Mouse (Mus musculus): ENCODE results near the gene Zbtb40. TPM values are rescaled to one million over a fixed set of nuclear protein-coding genes. Genes with fewer than 3 reads are reported as not detected.

Gene Zbtb40
- polyA plus RNA-seq (2015; fragmentation: Nextera tagmentation; extraction: Ambion mirVana): 1.5 TPM in 2 replicates

DNA sequence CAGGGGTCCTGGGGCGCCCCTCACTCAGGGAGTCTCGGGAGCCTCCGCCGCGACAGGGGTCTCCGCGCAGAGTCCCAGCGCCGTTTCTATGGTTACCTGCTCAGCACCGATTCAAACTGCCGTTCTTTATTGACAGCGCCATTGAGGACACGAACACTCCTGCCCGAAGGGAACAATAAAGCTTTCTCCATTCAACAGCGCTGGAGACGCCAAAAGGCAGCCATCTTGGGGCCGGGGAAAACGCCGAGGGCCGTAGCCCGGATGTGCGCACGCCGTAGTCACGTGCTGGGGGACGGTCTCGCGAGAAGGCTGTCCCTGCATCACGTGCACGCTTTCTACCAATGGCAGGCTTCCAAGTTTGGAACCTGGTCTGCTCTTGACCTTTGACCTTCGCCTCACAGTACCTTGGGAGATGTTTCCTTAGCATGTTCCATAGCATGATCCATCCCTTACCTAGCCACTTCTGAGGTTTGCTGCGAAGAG is at the start of gene Zbtb40:
Gene Zbtb40 (minus strand): TSS at position 252 of the 483 bp plus-strand sequence.
- H3K27me3 ChIP-seq: peaks cover 24% of the 10 kb centered on the region
- H3K36me3 ChIP-seq: no peaks in the 10 kb centered on the region
- peak within 1 kb of the TSS; percentile 82 for H3K4me2 ChIP-seq
- H3K27ac ChIP-seq: no peak within 1 kb of the TSS
- H3K4me1 ChIP-seq (replicated peaks): peaks cover 13% of the 10 kb centered on the region
- ATAC-seq (ENCODE audit: low read depth) (peak; percentile 91), DNase-seq (peak; percentile 86)
- WGBS (ENCODE audit: insufficient replicate concordance): 2% methylated on average over 32 of the region's 32 CpGs
- 0 out of 2 replicates have a peak, but pooled peaks cover 4% of the 10 kb centered on the region for H3K9me3 ChIP-seq (replicated peaks)
- H3K9ac ChIP-seq: peak within 1 kb of the TSS; percentile 83
- peak within 1 kb of the TSS; percentile 94 for H3K4me3 ChIP-seq (replicated peaks)

DNA sequence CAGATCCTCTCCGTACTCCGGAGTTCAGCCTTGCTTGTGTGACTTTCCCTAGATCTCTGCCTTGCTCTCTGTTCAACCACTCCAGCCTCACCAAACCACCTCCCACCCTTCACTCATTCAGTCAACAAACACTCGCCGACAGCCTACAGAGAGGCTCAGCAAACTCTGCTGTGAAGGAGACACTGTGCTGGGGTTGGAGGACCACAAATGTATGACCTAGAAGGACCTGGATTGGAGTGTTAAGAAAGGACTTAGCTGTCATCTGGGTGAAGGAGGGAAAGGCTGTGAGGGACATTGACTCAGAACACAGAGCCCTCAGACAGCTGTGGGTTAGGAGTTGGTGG is 49.4 kb upstream of the Zbtb40 start:
- WGBS (ENCODE audit: insufficient replicate concordance): 58% methylated on average over 4 of the region's 4 CpGs
- no peak for ATAC-seq (ENCODE audit: low read depth)

DNA sequence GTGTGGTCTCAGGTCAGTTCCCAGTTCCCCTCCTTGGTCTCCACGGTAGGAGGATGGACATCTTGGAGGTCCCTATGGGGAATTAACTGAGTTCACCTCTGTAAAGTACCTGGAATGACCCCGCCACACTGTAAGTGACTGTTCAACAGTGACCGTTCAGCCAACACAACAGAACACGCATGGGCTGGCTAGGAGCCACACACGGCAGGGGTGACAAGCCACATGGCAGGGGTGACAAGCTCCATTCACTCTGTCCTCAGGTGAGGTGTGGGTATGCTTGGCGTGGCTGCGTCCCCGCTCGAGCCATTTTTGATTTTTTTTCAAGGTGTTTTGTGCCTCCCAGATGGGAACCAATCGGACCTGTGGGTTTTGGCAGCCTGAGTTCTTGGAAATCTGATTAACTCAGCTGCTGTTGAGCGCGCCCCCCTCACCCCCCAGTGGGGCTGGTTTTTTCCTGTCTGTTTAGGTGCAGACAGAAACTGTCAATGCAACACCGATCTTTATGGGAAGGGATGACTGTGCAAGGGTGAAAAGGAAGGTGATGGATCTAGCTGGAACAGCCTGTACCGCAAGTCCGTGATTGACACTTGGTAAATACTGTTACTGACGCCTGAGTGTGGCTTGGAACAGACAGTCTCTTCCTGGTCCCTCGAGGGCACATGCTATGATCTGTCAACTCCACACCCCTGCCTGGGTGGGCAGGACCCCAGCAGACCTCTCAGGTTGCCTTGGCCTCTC is 48.8 kb upstream of the Zbtb40 start:
- no peak for DNase-seq
- 61% methylated on average over 17 of the region's 17 CpGs for WGBS (ENCODE audit: insufficient replicate concordance)
- H3K27ac ChIP-seq: no peak overlapping the region
- H3K4me1 ChIP-seq (replicated peaks): no peaks in the 10 kb centered on the region
- H3K4me2 ChIP-seq: no peak overlapping the region
- H3K9ac ChIP-seq: no peak overlapping the region
- no peaks in the 10 kb centered on the region for H3K9me3 ChIP-seq (replicated peaks)
- ATAC-seq (ENCODE audit: low read depth): no peak
- no peaks in the 10 kb centered on the region for H3K36me3 ChIP-seq
- peaks cover 37% of the 10 kb centered on the region for H3K27me3 ChIP-seq
- H3K4me3 ChIP-seq (replicated peaks): no peak overlapping the region

More for the DNA sequence above, 49.4 kb upstream of the Zbtb40 start:
- no peaks in the 10 kb centered on the region for H3K36me3 ChIP-seq
- H3K4me1 ChIP-seq (replicated peaks): no peaks in the 10 kb centered on the region
- no peak overlapping the region for H3K4me2 ChIP-seq
- no peak overlapping the region for H3K4me3 ChIP-seq (replicated peaks)
- H3K27me3 ChIP-seq: peaks cover 37% of the 10 kb centered on the region
- H3K9ac ChIP-seq: no peak overlapping the region
- no peak overlapping the region for H3K27ac ChIP-seq
- DNase-seq: no peak
- H3K9me3 ChIP-seq (replicated peaks): no peaks in the 10 kb centered on the region

DNA sequence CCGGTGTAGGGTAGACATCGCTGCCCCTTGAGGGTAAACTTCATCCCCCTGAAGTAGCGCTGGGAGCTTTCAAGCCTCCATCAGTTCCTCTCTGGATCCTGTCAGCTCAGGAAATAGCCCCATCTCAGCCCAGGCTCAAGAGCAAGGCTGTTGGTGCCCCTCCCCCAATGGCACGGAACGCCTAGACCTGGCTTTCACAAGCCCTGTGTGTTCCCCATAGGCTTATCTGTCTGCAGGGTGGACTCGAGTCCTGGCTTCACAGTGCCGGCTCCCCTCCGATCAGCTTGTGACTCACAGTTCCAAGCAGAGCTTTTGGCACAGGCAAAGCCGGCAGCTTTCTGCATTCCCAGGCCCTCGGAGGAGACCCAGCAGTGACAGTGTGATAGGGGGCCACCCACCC is 47.8 kb upstream of the Zbtb40 start:
- Histone ChIP-seq H3K4me2 (no peak overlapping the region), H3K9ac (no peak overlapping the region), H3K27ac (no peak overlapping the region), H3K4me1 (replicated peaks) (no peaks in the 10 kb centered on the region), H3K9me3 (replicated peaks) (no peaks in the 10 kb centered on the region), H3K27me3 (peaks cover 31% of the 10 kb centered on the region), H3K36me3 (no peaks in the 10 kb centered on the region), H3K4me3 (replicated peaks) (no peak overlapping the region)
- WGBS (ENCODE audit: insufficient replicate concordance): 37% methylated on average over 10 of the region's 10 CpGs
- no peak for ATAC-seq (ENCODE audit: low read depth)
- no peak for DNase-seq

DNA sequence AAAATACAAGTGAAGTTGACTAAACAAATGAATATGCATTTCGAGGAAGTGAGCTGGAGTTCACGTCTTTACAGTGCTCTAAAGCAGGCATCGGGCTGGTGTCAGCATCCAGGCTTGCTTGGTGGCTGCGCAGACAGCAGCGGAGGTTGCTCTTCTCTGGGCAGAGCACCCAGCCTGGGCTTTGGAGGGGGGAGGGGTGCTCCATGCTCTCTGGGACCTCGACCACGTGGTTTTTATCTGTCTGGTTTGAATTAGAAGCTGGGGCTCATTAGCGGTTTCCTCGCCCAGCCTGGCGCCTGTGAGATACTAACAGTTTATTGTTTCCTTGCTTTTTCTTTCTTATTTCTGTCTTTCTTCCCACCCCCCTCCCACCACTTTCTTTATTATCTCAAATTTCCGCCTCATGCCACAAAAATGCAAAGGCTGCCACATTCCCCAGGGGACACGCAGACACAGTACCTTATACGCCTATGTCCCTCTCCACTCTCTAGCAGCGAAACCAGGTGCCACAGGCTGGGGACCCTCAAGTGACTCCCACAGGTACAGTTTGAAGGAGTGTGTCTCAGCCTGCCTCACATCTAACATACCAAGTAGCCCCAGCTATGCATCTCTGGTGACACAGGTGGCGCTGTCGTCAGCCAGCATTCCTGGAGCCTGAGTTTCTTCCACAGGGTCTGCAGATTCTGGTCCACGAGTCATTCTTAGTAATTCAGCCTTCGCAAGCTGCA is 36.6 kb upstream of the Zbtb40 start:
- WGBS (ENCODE audit: insufficient replicate concordance): 20% methylated on average over 18 of the region's 18 CpGs
- H3K4me3 ChIP-seq (replicated peaks): no peak overlapping the region
- no peaks in the 10 kb centered on the region for H3K36me3 ChIP-seq
- DNase-seq: no peak
- no peak overlapping the region for H3K4me2 ChIP-seq
- H3K27ac ChIP-seq: no peak overlapping the region
- H3K4me1 ChIP-seq (replicated peaks): peaks cover 10% of the 10 kb centered on the region; the same call in 1 of the 2 replicates
- H3K27me3 ChIP-seq: peaks cover 61% of the 10 kb centered on the region
- no peak overlapping the region for H3K9ac ChIP-seq
- H3K9me3 ChIP-seq (replicated peaks): no peaks in the 10 kb centered on the region
- ATAC-seq (ENCODE audit: low read depth): peak; percentile 20; the same call in 1 of the 2 replicates

DNA sequence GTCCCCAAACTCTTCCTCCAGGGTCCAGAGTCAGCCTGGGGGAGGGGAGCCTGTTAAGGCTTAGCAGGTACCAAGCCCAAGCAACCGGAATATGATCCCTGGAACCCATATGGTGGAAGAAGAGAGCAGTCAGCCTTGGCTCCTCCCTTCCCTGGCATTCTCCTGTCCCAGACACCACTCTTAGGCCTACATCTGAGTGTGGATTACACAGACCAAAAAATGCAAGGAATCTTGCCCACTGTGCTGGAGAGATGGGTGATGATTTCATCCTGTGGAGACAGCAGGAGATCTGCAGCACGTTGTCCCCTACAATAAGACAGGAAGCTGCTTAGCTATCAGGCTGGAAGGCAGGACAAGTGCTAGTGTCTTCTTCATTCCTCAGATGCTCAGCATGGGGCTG is 34.3 kb upstream of the Zbtb40 start:
- WGBS (ENCODE audit: insufficient replicate concordance): 44% methylated on average over 2 of the region's 2 CpGs
- no peaks in the 10 kb centered on the region for H3K36me3 ChIP-seq
- no peak overlapping the region for H3K4me3 ChIP-seq (replicated peaks)
- H3K4me1 ChIP-seq (replicated peaks): peaks cover 14% of the 10 kb centered on the region; the same call in 1 of the 2 replicates
- ATAC-seq (ENCODE audit: low read depth) (no peak), DNase-seq (no peak)
- peaks cover 59% of the 10 kb centered on the region for H3K27me3 ChIP-seq
- H3K9ac ChIP-seq: no peak overlapping the region
- no peaks in the 10 kb centered on the region for H3K9me3 ChIP-seq (replicated peaks)
- H3K4me2 ChIP-seq: no peak overlapping the region
- H3K27ac ChIP-seq: no peak overlapping the region

DNA sequence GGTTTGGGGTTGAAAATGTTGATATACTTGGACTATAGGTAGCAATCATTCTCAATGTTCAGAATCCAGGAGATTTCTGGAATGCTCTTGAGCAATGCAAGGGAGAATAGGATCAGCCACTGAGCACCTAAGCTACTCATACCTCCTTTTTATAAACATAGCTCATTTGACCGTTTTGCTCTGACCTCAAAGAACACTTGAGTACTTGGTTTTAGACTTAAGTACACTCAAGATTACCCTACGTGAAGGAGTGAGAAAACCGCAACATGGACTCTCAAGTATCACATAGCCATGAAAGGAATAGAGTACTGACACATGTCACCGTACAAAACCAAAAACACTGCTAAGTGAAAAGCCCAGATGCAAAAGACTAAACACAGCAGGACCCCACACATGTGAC is 32.8 kb upstream of the Zbtb40 start:
- no peak for ATAC-seq (ENCODE audit: low read depth)
- Histone ChIP-seq H3K4me2 (no peak overlapping the region), H3K36me3 (no peaks in the 10 kb centered on the region), H3K4me3 (replicated peaks) (no peak overlapping the region), H3K9me3 (replicated peaks) (no peaks in the 10 kb centered on the region), H3K27me3 (peaks cover 45% of the 10 kb centered on the region), H3K4me1 (replicated peaks) (peaks cover 21% of the 10 kb centered on the region; the same call in 1 of the 2 replicates), H3K27ac (no peak overlapping the region), H3K9ac (no peak overlapping the region)
- DNase-seq: no peak
- 77% methylated on average over 4 of the region's 4 CpGs for WGBS (ENCODE audit: insufficient replicate concordance)

DNA sequence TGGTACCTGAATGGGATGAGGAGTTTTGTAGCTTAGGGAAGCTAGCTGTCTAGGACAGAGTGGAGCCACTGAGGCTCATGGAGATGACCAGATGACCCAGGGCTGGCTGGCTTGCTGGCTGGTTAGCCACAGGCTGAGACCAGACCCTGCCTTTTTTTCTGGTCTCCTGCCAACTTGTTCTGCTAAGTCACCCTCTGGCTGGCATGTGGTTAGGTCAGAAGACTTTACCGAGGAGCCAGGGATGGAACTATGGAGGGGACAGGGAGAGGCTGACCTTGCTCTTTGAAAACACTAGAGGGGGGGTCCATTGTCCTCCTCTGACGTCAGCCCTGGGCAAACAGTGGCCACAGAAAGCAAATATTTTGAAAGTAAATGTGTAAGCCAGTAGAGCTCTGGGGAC is 28.6 kb upstream of the Zbtb40 start:
- DNase-seq: no peak
- 0 out of 2 replicates have a peak, but pooled peaks cover 12% of the 10 kb centered on the region for H3K4me1 ChIP-seq (replicated peaks)
- no peaks in the 10 kb centered on the region for H3K9me3 ChIP-seq (replicated peaks)
- no peaks in the 10 kb centered on the region for H3K36me3 ChIP-seq
- no peak overlapping the region for H3K9ac ChIP-seq
- H3K4me2 ChIP-seq: no peak overlapping the region
- H3K27me3 ChIP-seq: peaks cover 10% of the 10 kb centered on the region; the same call in 1 of the 2 replicates
- 20% methylated on average over 2 of the region's 2 CpGs for WGBS (ENCODE audit: insufficient replicate concordance)
- H3K27ac ChIP-seq: no peak overlapping the region
- peak; percentile 41; the same call in 1 of the 2 replicates for ATAC-seq (ENCODE audit: low read depth)
- H3K4me3 ChIP-seq (replicated peaks): no peak overlapping the region

DNA sequence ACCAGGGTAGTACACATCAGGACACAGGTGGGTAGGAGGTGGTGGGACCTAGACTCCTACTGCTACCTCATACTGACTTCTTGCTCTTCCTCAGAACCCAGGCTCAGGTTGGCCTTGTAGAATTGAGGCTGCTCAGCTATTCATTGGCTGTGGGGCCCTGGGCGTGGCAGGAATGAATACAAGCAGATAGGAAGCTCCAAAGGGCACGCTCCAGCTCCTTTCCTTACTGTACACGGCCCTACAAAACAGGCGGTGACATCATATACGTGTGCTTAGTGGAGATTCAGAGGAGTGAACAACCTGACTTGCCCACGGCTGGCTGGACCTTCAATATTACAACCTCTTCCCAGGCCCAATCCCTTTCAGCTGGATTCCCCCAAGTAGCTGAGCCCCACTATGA is 22.6 kb upstream of the Zbtb40 start:
- no peak overlapping the region for H3K4me3 ChIP-seq (replicated peaks)
- H3K4me1 ChIP-seq (replicated peaks): no peaks in the 10 kb centered on the region
- DNase-seq: no peak
- no peaks in the 10 kb centered on the region for H3K9me3 ChIP-seq (replicated peaks)
- H3K27me3 ChIP-seq: peaks cover 11% of the 10 kb centered on the region; the same call in 1 of the 2 replicates
- H3K4me2 ChIP-seq: no peak overlapping the region
- WGBS (ENCODE audit: insufficient replicate concordance): 55% methylated on average over 6 of the region's 6 CpGs
- H3K9ac ChIP-seq: no peak overlapping the region
- H3K36me3 ChIP-seq: no peaks in the 10 kb centered on the region
- ATAC-seq (ENCODE audit: low read depth): no peak
- no peak overlapping the region for H3K27ac ChIP-seq

DNA sequence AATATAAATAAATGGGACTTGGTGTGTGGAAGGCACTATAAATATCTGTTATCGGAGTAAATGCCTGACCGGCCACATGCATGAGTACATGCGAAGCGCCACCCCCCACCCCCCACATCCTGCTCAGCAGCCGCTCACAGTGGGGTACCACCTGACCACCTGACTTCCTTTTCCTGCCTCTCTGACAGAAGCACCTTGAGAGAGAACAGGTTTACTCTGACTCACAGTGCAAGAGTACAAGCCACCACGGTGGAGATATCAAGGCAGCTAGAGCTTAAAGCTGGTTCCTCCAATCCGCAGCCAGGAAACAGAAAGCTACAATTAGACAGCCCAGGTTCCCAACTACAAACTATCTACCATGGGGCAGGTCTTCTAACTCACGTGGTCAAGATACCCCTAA is 19.9 kb upstream of the Zbtb40 start:
- H3K9me3 ChIP-seq (replicated peaks): no peaks in the 10 kb centered on the region
- WGBS (ENCODE audit: insufficient replicate concordance): 14% methylated on average over 8 of the region's 8 CpGs
- no peak overlapping the region for H3K4me3 ChIP-seq (replicated peaks)
- H3K27ac ChIP-seq: no peak overlapping the region
- H3K4me2 ChIP-seq: no peak overlapping the region
- no peak for DNase-seq
- no peaks in the 10 kb centered on the region for H3K36me3 ChIP-seq
- no peak for ATAC-seq (ENCODE audit: low read depth)
- no peak overlapping the region for H3K9ac ChIP-seq
- H3K4me1 ChIP-seq (replicated peaks): no peaks in the 10 kb centered on the region
- peaks cover 11% of the 10 kb centered on the region; the same call in 1 of the 2 replicates for H3K27me3 ChIP-seq

DNA sequence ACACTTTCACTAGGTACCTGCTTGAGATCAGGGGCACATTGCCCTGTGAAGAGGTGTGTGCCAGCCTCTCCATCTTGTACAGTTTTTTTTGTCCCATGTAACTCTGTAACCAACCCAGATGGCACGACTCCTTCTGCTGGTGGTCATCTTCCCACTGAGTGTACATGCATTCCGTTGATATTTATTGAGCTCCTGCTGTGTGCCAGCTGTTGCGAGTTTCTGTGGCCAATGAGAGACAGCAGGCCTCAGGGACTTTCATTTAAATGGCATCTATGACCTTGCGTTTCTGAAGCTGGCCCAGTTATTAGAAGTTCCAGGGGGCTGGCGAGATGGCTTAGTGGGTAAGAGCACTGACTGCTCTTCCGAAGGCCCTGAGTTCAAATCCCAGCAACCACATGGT is 17.2 kb upstream of the Zbtb40 start:
- Histone ChIP-seq H3K4me3 (replicated peaks) (no peak overlapping the region), H3K36me3 (no peaks in the 10 kb centered on the region), H3K4me1 (replicated peaks) (no peaks in the 10 kb centered on the region), H3K9me3 (replicated peaks) (no peaks in the 10 kb centered on the region), H3K27me3 (peaks cover 14% of the 10 kb centered on the region; the same call in 1 of the 2 replicates), H3K4me2 (no peak overlapping the region), H3K27ac (no peak overlapping the region), H3K9ac (no peak overlapping the region)
- WGBS (ENCODE audit: insufficient replicate concordance): 69% methylated on average over 6 of the region's 6 CpGs
- no peak for DNase-seq
- ATAC-seq (ENCODE audit: low read depth): no peak

Measured in liver, embryonic 13.5 days (tissue).